ENCODE assay signal across 27 mouse cellular contexts in the genomic region with DNA sequence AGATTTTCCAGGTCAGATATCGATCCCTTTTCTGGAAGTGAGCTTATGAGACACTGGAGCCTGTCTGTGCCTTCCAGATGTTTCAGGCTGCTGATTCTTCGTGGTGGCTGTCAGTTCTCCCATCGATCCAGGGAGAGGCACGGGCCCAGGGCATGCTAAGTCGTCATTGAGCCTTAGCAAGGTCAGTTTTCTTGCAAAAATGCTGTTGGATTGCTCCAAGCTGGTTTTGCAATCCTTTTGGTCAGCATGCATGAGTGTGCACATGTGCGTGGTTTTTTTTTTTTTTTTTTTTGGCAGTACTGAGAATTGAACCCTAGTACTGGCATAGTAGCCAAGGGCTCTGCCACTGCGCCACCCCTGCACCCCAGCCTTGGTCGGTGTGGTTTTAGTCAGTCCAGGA. TPM values are rescaled to one million over a fixed set of nuclear protein-coding genes. Genes with fewer than 3 reads are reported as not detected.
A peak's percentile ranks its signal among the peaks of the same experiment; 100 is the strongest.
DNase-seq lines count a peak whose midpoint lies in the region; ATAC-seq lines count a peak whose summit lies in the region.
"Had no signal": no experiment of that assay in that cellular context is flagged by ENCODE, and none has a peak within 500 bp of the region (broad histone marks: within the 10 kb centered on the region; RNA-seq: fewer than 3 reads in every experiment).

No protein-coding gene starts in this region.

- ATAC-seq in kidney, embryonic 15.5 days (replicated peaks; ENCODE audit: low FRiP score): no peak
- ATAC-seq in common myeloid progenitor, adult 5-6 weeks (replicated peaks; ENCODE audit: low read depth, poor library complexity, severe bottlenecking): 0 out of 2 replicates have a peak, but pooled peaks have one; percentile 11
- no peak for ATAC-seq in frontal cortex, adult (ENCODE audit: low TSS enrichment)
- ATAC-seq: CD4-positive, CD25-positive, alpha-beta regulatory T cell, adult 4 months; hindbrain, embryonic 16.5 days had no signal

- 78% methylated on average over 8 of the region's 8 CpGs for WGBS in kidney, embryonic 15.5 days

- H3K27ac ChIP-seq in kidney, embryonic 15.5 days: 0 out of 2 replicates have a peak overlapping the region, but pooled peaks have one; percentile 7
- H3K27ac ChIP-seq: embryonic facial prominence, embryonic 10.5 days; embryonic facial prominence, embryonic 15.5 days; forebrain, embryonic 12.5 days; heart, embryonic 10.5 days; heart, embryonic 15.5 days; limb, embryonic 10.5 days; limb, embryonic 15.5 days; liver, embryonic 14.5 days; midbrain, embryonic 12.5 days had no signal

- no peak overlapping the region for H3K4me3 ChIP-seq in kidney, embryonic 15.5 days (replicated peaks)
- H3K4me3 ChIP-seq: embryonic facial prominence, embryonic 10.5 days; embryonic facial prominence, embryonic 15.5 days; forebrain, embryonic 12.5 days; heart, embryonic 15.5 days; limb, embryonic 10.5 days; limb, embryonic 15.5 days; megakaryocyte, embryonic 14.5 days; midbrain, embryonic 12.5 days; neural tube, embryonic 13.5 days had no signal

- H3K9me3 ChIP-seq in kidney, embryonic 15.5 days (replicated peaks): no peaks in the 10 kb centered on the region
- H3K9me3 ChIP-seq: embryonic facial prominence, embryonic 10.5 days; embryonic facial prominence, embryonic 15.5 days; forebrain, embryonic 12.5 days; heart, embryonic 10.5 days; heart, embryonic 15.5 days; limb, embryonic 10.5 days; limb, embryonic 15.5 days; megakaryocyte, embryonic 14.5 days; midbrain, embryonic 12.5 days; neural tube, embryonic 13.5 days had no signal

- peaks cover 36% of the 10 kb centered on the region for H3K36me3 ChIP-seq in kidney, embryonic 15.5 days
- H3K36me3 ChIP-seq: limb, embryonic 15.5 days; neural tube, embryonic 13.5 days had no signal

- peaks cover 30% of the 10 kb centered on the region for H3K4me1 ChIP-seq in kidney, embryonic 15.5 days
- H3K4me1 ChIP-seq: embryonic facial prominence, embryonic 15.5 days; heart, embryonic 15.5 days; limb, embryonic 15.5 days; midbrain, embryonic 12.5 days had no signal

- no peak for DNase-seq in kidney, postnatal 4 days
- peak; percentile 62 for DNase-seq in adrenal gland, postnatal 10 days
- DNase-seq in heart, adult 11 months: no peak
- DNase-seq in urinary bladder, postnatal 4 days (ENCODE audit: low spot score in 2 of 2): no peak
- DNase-seq: cerebellum, adult 18-20 months; kidney, adult 18-20 months; kidney, postnatal 36 days; layer of hippocampus, postnatal 36 days; lung, embryonic 14.5 days; right cerebral cortex, postnatal 14 days; thymus, postnatal 4 days had no signal

- no peak overlapping the region for H3K4me2 ChIP-seq in kidney, embryonic 15.5 days
- H3K4me2 ChIP-seq: embryonic facial prominence, embryonic 15.5 days; forebrain, embryonic 12.5 days; heart, embryonic 15.5 days; limb, embryonic 15.5 days; lung, embryonic 14.5 days; midbrain, embryonic 12.5 days had no signal

- H3K9ac ChIP-seq in kidney, embryonic 15.5 days: no peak overlapping the region
- H3K9ac ChIP-seq: embryonic facial prominence, embryonic 15.5 days; forebrain, embryonic 12.5 days; heart, embryonic 15.5 days; limb, embryonic 15.5 days; liver, embryonic 14.5 days; lung, embryonic 14.5 days; midbrain, embryonic 12.5 days; neural tube, embryonic 13.5 days had no signal

- no peaks in the 10 kb centered on the region for H3K27me3 ChIP-seq in kidney, embryonic 15.5 days
- H3K27me3 ChIP-seq: embryonic facial prominence, embryonic 15.5 days; forebrain, embryonic 12.5 days; heart, embryonic 15.5 days; limb, embryonic 15.5 days; megakaryocyte, embryonic 14.5 days; midbrain, embryonic 12.5 days; neural tube, embryonic 13.5 days had no signal

RNA-seq across cellular contexts. Expression of gene Prkab1, which starts 21.2 kb away (rescaled TPM):
- 74.6 and 85.1 TPM in 2 replicates for polyA plus RNA-seq in kidney, embryonic 15.5 days (2015; fragmentation: Nextera tagmentation; extraction: Ambion mirVana)
- total RNA-seq in adrenal gland, postnatal 10 days (2021): 10 to 100 TPM; 57.5 to 58.1 TPM
- 41.1 and 53.9 TPM in 2 replicates for total RNA-seq in common myeloid progenitor, adult 5-6 weeks (2017)
